Mouse (Mus musculus) testis, adult 2 months (tissue): ENCODE measurements at regions not wholly inside any gene's neighbourhood (a gene's known extent, or its start where the extent isn't known, plus 50 kb on each side); places are given as distances from the start of the nearest gene placed in this dataset.

Experiments
- H3K27ac ChIP-seq: fragments of 200-500 bp; 2 replicates; pipeline ENCODE4 v1.5.1; 2012; ENCODE audit warnings: low read depth, low read length; ENCODE audit not compliant: control insufficient read depth, insufficient read depth
- H3K27me3 ChIP-seq: fragments of 200-500 bp; 2 replicates; pipeline ENCODE4 v1.6.1; 2012; ENCODE audit warnings: mild to moderate bottlenecking, low read length, moderate library complexity; ENCODE audit not compliant: control insufficient read depth, insufficient read depth
- H3K36me3 ChIP-seq: fragments of 200-500 bp; 2 replicates; pipeline ENCODE4 v1.6.1; 2012; ENCODE audit warnings: mild to moderate bottlenecking, low read length; ENCODE audit not compliant: control insufficient read depth, insufficient read depth
- H3K4me1 ChIP-seq: fragments of 200-500 bp; 2 replicates; pipeline ENCODE4 v1.6.1; 2012; ENCODE audit warnings: low read length; ENCODE audit not compliant: control insufficient read depth, insufficient read depth
- H3K4me3 ChIP-seq: fragments of 200-500 bp; 2 replicates; pipeline ENCODE4 v1.5.1; 2012; ENCODE audit warnings: low read depth, mild to moderate bottlenecking, low read length, moderate library complexity, mixed read lengths; ENCODE audit not compliant: control insufficient read depth
- CTCF ChIP-seq: fragments of 200-500 bp; IDR thresholded peaks from 2 replicates; pipeline ENCODE4 v1.5.1; 2012; ENCODE audit warnings: low read depth, mild to moderate bottlenecking, inconsistent platforms, low read length, moderate library complexity; ENCODE audit not compliant: control insufficient read depth, insufficient read depth, insufficient replicate concordance
- POLR2A ChIP-seq: fragments of 200-500 bp; IDR thresholded peaks from 2 replicates; pipeline ENCODE4 v1.6.1; 2012; ENCODE audit warnings: low read depth, mild to moderate bottlenecking, inconsistent platforms, low read length, moderate library complexity; ENCODE audit not compliant: control insufficient read depth

DNA sequence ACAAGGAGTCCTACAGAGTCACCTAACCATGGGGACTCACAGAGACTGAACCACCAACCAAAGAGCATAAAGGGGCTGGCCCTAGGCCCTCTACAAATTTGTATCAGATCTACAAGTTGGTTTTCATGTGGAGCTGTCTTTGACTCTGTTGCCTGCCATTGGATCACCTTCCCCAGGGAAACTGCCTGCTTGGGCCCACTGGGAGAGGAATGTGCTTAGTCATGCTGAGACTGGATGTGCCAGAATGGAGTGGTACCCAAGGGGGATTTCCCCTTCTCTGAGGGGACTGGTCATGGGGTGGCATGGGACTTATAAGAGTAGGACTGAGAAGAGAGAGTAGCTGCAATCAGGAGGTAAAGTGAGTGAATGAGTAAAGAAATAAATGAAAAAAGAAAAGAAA, 844.8 kb upstream of the Cited2 start:
- no peaks in the 10 kb centered on the region for H3K4me1 ChIP-seq
- H3K4me3 ChIP-seq = no peak overlapping the region
- no peak overlapping the region for H3K27ac ChIP-seq
- TF ChIP-seq CTCF (no peak), POLR2A (no peak)
- H3K36me3 ChIP-seq = no peaks in the 10 kb centered on the region
- no peaks in the 10 kb centered on the region for H3K27me3 ChIP-seq

GRCm38 (mm10) chr10:16893316-16893715, 829.7 kb upstream of the Cited2 start:
- Histone ChIP-seq H3K27ac (no peak overlapping the region), H3K36me3 (no peaks in the 10 kb centered on the region), H3K4me1 (no peaks in the 10 kb centered on the region), H3K4me3 (no peak overlapping the region), H3K27me3 (no peaks in the 10 kb centered on the region)
- TF ChIP-seq CTCF (no peak), POLR2A (no peak)

DNA sequence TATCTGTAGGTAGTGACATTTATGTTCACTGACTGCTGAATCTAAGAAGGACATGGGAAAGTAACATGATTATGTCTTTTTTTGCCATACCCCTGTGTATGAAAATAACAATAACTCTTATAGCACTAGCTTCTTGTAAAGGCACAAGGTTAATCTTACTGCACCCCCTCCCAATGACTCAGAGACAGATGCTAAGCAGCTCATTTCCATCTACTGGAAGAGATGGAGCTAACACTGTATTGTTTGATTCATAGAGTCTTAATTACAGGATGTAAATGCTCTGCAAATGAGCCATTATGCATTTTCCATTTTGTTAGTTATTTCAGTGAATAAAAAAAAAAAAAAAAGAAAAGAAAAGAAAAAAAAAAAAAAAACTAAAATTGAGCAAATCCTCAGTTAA, 827.7 kb upstream of the Cited2 start:
- TF ChIP-seq CTCF (no peak), POLR2A (no peak)

GRCm38 (mm10) chr10:16922888-16923287, 800.1 kb upstream of the Cited2 start:
- H3K27me3 ChIP-seq = no peaks in the 10 kb centered on the region
- no peak overlapping the region for H3K27ac ChIP-seq
- H3K36me3 ChIP-seq = no peaks in the 10 kb centered on the region
- no peak for TF ChIP-seq POLR2A
- no peak for TF ChIP-seq CTCF
- no peaks in the 10 kb centered on the region for H3K4me1 ChIP-seq
- H3K4me3 ChIP-seq = no peak overlapping the region

More for the DNA sequence above, 827.7 kb upstream of the Cited2 start:
- Histone ChIP-seq H3K4me3 (no peak overlapping the region), H3K36me3 (no peaks in the 10 kb centered on the region), H3K27ac (no peak overlapping the region), H3K27me3 (no peaks in the 10 kb centered on the region), H3K4me1 (no peaks in the 10 kb centered on the region)

- Histone ChIP-seq H3K4me3 (no peak overlapping the region), H3K36me3 (no peaks in the 10 kb centered on the region), H3K4me1 (no peaks in the 10 kb centered on the region), H3K27me3 (no peaks in the 10 kb centered on the region), H3K27ac (no peak overlapping the region)
- TF ChIP-seq CTCF (no peak), POLR2A (no peak)
Observed at GRCm38 (mm10) chr10:16923851-16924250, 799.2 kb upstream of the Cited2 start.

DNA sequence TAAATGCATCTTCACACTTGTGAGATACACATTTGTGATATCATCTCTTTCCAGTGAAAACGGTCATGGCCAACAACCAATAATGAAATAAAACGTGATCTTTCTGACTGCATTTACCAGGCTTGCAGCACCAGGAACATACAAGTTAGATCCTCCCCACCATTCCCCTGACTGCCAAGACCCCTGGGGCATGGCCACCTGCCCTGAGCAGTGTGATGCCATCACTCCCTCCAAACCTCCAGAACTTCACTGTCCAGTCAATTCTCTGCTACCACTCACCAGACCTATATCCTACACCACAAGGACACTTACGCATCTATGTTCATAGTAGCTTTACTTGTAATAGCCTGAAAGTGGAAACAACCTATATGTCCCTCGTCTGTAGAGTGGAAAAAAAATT, 785.3 kb upstream of the Cited2 start:
- TF ChIP-seq POLR2A (no peak), CTCF (no peak)
- H3K36me3 ChIP-seq = no peaks in the 10 kb centered on the region
- H3K4me1 ChIP-seq = no peaks in the 10 kb centered on the region
- no peak overlapping the region for H3K27ac ChIP-seq
- no peaks in the 10 kb centered on the region for H3K27me3 ChIP-seq
- no peak overlapping the region for H3K4me3 ChIP-seq

- Histone ChIP-seq H3K27ac (no peak overlapping the region), H3K4me3 (no peak overlapping the region), H3K27me3 (no peaks in the 10 kb centered on the region), H3K36me3 (no peaks in the 10 kb centered on the region), H3K4me1 (no peaks in the 10 kb centered on the region)
- TF ChIP-seq POLR2A (no peak), CTCF (no peak)
Observed at GRCm38 (mm10) chr10:16951636-16952035, 771.4 kb upstream of the Cited2 start.

- no peaks in the 10 kb centered on the region for H3K36me3 ChIP-seq
- H3K27ac ChIP-seq = no peak overlapping the region
- H3K4me3 ChIP-seq = no peak overlapping the region
- TF ChIP-seq POLR2A = no peak
- H3K4me1 ChIP-seq = no peaks in the 10 kb centered on the region
- no peaks in the 10 kb centered on the region for H3K27me3 ChIP-seq
Observed at GRCm38 (mm10) chr10:16960971-16961370, 762.0 kb upstream of the Cited2 start.

DNA sequence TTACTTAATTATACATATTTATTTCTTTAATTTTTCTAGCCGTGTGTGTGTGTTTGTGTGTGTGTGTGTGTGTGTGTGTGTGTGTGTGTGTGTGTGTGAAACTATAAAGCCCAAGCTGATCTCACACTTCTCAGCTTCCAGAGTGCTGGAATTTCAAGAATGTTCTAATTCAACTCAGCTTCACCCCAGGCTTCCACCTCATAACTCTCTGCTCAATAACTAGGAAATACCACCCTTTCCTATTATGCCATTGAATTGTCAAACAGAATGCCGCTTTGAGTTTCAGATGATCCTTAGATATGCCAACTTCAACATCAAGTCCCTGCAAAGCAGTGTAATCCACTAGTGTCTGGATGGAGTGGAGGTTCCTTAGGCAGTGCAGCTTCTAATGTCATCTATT, 760.6 kb upstream of the Cited2 start:
- no peaks in the 10 kb centered on the region for H3K36me3 ChIP-seq
- H3K27me3 ChIP-seq = no peaks in the 10 kb centered on the region
- no peaks in the 10 kb centered on the region for H3K4me1 ChIP-seq
- no peak overlapping the region for H3K27ac ChIP-seq
- TF ChIP-seq POLR2A (no peak), CTCF (no peak)
- H3K4me3 ChIP-seq = no peak overlapping the region
